Mouse (Mus musculus): ENCODE results near the gene Casc3.

DNA sequence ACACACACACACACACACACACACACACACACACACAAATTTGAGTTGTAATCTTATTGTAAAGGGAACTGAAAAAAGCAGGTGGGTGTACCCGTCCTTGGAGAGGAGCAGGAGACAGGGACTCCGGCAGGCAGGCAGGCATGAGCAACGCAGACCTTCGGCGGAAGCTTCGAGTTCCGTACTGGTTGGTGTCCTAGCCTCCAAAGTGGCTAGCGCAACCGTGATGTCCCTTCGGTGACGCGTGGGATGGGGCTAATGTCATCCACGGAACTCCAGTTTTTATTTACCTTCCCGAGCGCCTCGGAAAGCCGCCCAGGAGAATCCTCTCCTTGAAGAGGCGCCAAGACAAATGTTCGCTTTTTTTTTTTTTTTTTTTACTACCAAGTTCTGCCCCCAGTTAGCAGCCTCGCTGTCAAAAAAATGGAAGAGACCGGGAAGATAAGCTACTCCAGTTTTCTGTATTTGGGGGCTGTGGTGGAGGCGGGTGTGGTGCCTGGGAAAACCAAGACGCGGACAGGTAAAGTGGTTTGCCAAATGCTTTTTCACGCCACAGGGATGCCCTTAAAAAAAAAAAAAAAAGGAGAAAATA is 15.4 kb upstream of the Casc3 start:
- TF ChIP-seq CTCF (IDR thresholded peaks at IDR 0.05; ENCODE audit: low read depth) (no peak), EP300 (IDR thresholded peaks at IDR 0.05; ENCODE audit: low read depth) (no peak)

All from liver, postnatal 0 days (tissue).